Mouse (Mus musculus): ENCODE measurements at regions not wholly inside any gene's neighbourhood (a gene's known extent, or its start where the extent isn't known, plus 50 kb on each side); places are given as distances from the start of the nearest gene placed in this dataset.

DNA sequence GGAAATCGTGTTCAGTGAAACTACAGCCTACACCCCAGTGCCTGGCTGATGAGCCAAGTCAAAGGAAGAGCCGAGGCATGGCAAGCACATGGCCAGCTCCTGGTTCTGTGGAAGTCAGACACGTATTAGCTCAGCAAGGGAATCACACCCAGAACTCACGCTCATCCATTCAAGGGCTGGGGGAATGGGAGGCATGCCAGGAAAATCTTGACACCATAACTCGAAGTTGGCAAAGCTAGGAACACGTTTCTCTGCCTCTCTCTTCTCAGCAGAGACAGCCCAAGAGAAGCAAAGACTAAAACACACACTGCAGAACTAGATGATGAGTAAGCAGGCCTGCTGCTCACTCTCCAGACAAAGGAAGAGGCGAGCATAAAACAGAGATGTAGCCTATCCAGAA lies 53.5 kb upstream of the Ypel5 start:
- ATAC-seq (ENCODE audit: extremely low read depth, insufficient number of reproducible peaks, low FRiP score, poor library complexity, severe bottlenecking) (no peak), DNase-seq (ENCODE audit: low spot score) (no peak)
- Histone ChIP-seq H3K4me1 (ENCODE audit: insufficient read depth, low read depth, low read length) (no peaks in the 10 kb centered on the region), H3K4me3 (ENCODE audit: low read depth, low read length) (no peak overlapping the region), H3K36me3 (replicated peaks) (no peaks in the 10 kb centered on the region), H3K27me3 (ENCODE audit: insufficient read depth, low read length) (no peaks in the 10 kb centered on the region), H3K9me3 (replicated peaks) (no peaks in the 10 kb centered on the region)
- TF ChIP-seq GATA1 (IDR thresholded peaks at IDR 0.05; ENCODE audit: borderline replicate concordance, low read length), result no peak
- TF ChIP-seq GATA2 (IDR thresholded peaks at IDR 0.05; ENCODE audit: borderline replicate concordance, low read depth, low read length), result no peak
- no peak for TF ChIP-seq POLR2AphosphoS5 (IDR thresholded peaks at IDR 0.05; ENCODE audit: insufficient replicate concordance, low read depth, low read length)
- TF ChIP-seq TAL1 (conservative IDR thresholded peaks at IDR 0.05; ENCODE audit: low read depth, low read length), result no peak
- no peak for TF ChIP-seq CTCF (IDR thresholded peaks at IDR 0.05; ENCODE audit: low read depth, low read length)

GRCm38 (mm10) chr17:72781786-72782185 lies 54.5 kb upstream of the Ypel5 start:
- ATAC-seq (ENCODE audit: extremely low read depth, insufficient number of reproducible peaks, low FRiP score, poor library complexity, severe bottlenecking) (peak; percentile 40; the same call in 1 of the 2 replicates), DNase-seq (ENCODE audit: low spot score) (peak; percentile 11)
- H3K9me3 ChIP-seq (replicated peaks), result no peaks in the 10 kb centered on the region
- no peaks in the 10 kb centered on the region for H3K27me3 ChIP-seq (ENCODE audit: insufficient read depth, low read length)
- no peak overlapping the region for H3K4me3 ChIP-seq (ENCODE audit: low read depth, low read length)
- no peaks in the 10 kb centered on the region for H3K36me3 ChIP-seq (replicated peaks)
- no peaks in the 10 kb centered on the region for H3K4me1 ChIP-seq (ENCODE audit: insufficient read depth, low read depth, low read length)
- no peak for TF ChIP-seq TAL1 (conservative IDR thresholded peaks at IDR 0.05; ENCODE audit: low read depth, low read length)
- TF ChIP-seq GATA1 (IDR thresholded peaks at IDR 0.05; ENCODE audit: borderline replicate concordance, low read length), result no peak
- TF ChIP-seq CTCF (IDR thresholded peaks at IDR 0.05; ENCODE audit: low read depth, low read length), result 0 out of 2 replicates have a peak, but pooled peaks have one; percentile 31
- no peak for TF ChIP-seq POLR2AphosphoS5 (IDR thresholded peaks at IDR 0.05; ENCODE audit: insufficient replicate concordance, low read depth, low read length)
- TF ChIP-seq GATA2 (IDR thresholded peaks at IDR 0.05; ENCODE audit: borderline replicate concordance, low read depth, low read length), result no peak

DNA sequence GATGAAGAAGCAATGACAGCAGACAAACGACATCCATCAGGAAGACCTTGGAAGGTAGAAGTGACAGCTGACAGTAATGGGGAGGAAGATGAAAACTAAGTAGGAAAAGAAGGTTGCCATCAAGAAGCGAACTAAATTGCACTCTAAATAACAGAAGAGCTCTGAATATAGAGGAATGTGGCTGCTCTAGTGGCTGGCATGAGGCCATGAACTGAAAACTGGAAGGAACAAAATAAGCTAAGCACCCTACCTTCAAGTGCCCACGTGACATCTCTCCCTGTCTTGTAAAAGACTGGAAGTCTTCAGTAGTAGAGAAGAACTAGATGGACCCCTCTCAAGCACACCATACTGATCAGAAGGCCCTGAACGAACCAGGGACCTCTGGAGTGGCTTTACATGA lies 68.0 kb upstream of the Ypel5 start:
- H3K4me3 ChIP-seq (ENCODE audit: low read depth, low read length), result no peak overlapping the region
- H3K9me3 ChIP-seq (replicated peaks), result peaks cover 6% of the 10 kb centered on the region
- no peak for ATAC-seq (ENCODE audit: extremely low read depth, insufficient number of reproducible peaks, low FRiP score, poor library complexity, severe bottlenecking)
- H3K36me3 ChIP-seq (replicated peaks), result no peaks in the 10 kb centered on the region
- DNase-seq (ENCODE audit: low spot score), result no peak
- TF ChIP-seq TAL1 (conservative IDR thresholded peaks at IDR 0.05; ENCODE audit: low read depth, low read length), result no peak
- no peak for TF ChIP-seq CTCF (IDR thresholded peaks at IDR 0.05; ENCODE audit: low read depth, low read length)
- TF ChIP-seq GATA2 (IDR thresholded peaks at IDR 0.05; ENCODE audit: borderline replicate concordance, low read depth, low read length), result no peak
- no peak for TF ChIP-seq GATA1 (IDR thresholded peaks at IDR 0.05; ENCODE audit: borderline replicate concordance, low read length)
- no peak for TF ChIP-seq POLR2AphosphoS5 (IDR thresholded peaks at IDR 0.05; ENCODE audit: insufficient replicate concordance, low read depth, low read length)
- H3K4me1 ChIP-seq (ENCODE audit: insufficient read depth, low read depth, low read length), result no peaks in the 10 kb centered on the region
- no peaks in the 10 kb centered on the region for H3K27me3 ChIP-seq (ENCODE audit: insufficient read depth, low read length)

- no peaks in the 10 kb centered on the region for H3K4me1 ChIP-seq (ENCODE audit: insufficient read depth, low read depth, low read length)
- no peak overlapping the region for H3K4me3 ChIP-seq (ENCODE audit: low read depth, low read length)
- DNase-seq (ENCODE audit: low spot score) (no peak), ATAC-seq (ENCODE audit: extremely low read depth, insufficient number of reproducible peaks, low FRiP score, poor library complexity, severe bottlenecking) (no peak)
- no peak for TF ChIP-seq GATA1 (IDR thresholded peaks at IDR 0.05; ENCODE audit: borderline replicate concordance, low read length)
- no peak for TF ChIP-seq POLR2AphosphoS5 (IDR thresholded peaks at IDR 0.05; ENCODE audit: insufficient replicate concordance, low read depth, low read length)
- no peak for TF ChIP-seq CTCF (IDR thresholded peaks at IDR 0.05; ENCODE audit: low read depth, low read length)
- no peak for TF ChIP-seq GATA2 (IDR thresholded peaks at IDR 0.05; ENCODE audit: borderline replicate concordance, low read depth, low read length)
- no peak for TF ChIP-seq TAL1 (conservative IDR thresholded peaks at IDR 0.05; ENCODE audit: low read depth, low read length)
- H3K27me3 ChIP-seq (ENCODE audit: insufficient read depth, low read length), result no peaks in the 10 kb centered on the region
- H3K9me3 ChIP-seq (replicated peaks), result peaks cover 2% of the 10 kb centered on the region; the same call in 1 of the 2 replicates
- H3K36me3 ChIP-seq (replicated peaks), result no peaks in the 10 kb centered on the region
Measured at GRCm38 (mm10) chr17:72760937-72761336, 75.3 kb upstream of the Ypel5 start.

DNA sequence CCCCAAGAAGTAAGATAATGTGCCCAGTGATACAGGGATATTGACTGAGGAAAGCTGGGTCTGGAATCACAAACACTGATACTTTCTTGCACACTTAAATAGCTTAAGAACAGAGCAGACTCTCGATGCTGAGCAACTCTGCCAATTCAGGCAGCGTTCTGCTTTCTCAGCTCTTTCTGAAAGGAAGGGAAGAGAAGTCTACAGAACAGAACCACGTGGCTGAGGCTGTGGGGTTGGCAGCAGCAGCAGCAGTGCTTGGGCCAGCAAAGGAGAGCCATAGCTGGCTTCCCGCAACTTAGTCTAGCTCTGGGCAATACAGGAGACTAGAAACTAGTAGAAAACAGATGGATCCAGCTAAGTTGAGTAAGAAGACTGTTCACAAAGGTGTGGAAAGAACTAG lies 89.8 kb upstream of the Ypel5 start:
- no peaks in the 10 kb centered on the region for H3K27me3 ChIP-seq (ENCODE audit: insufficient read depth, low read length)
- DNase-seq (ENCODE audit: low spot score) (no peak), ATAC-seq (ENCODE audit: extremely low read depth, insufficient number of reproducible peaks, low FRiP score, poor library complexity, severe bottlenecking) (no peak)
- no peak overlapping the region for H3K4me3 ChIP-seq (ENCODE audit: low read depth, low read length)
- peaks cover 13% of the 10 kb centered on the region; the same call in 1 of the 2 replicates for H3K9me3 ChIP-seq (replicated peaks)
- H3K36me3 ChIP-seq (replicated peaks), result no peaks in the 10 kb centered on the region
- TF ChIP-seq GATA2 (IDR thresholded peaks at IDR 0.05; ENCODE audit: borderline replicate concordance, low read depth, low read length) (no peak), TAL1 (conservative IDR thresholded peaks at IDR 0.05; ENCODE audit: low read depth, low read length) (no peak), GATA1 (IDR thresholded peaks at IDR 0.05; ENCODE audit: borderline replicate concordance, low read length) (no peak), POLR2AphosphoS5 (IDR thresholded peaks at IDR 0.05; ENCODE audit: insufficient replicate concordance, low read depth, low read length) (no peak), CTCF (IDR thresholded peaks at IDR 0.05; ENCODE audit: low read depth, low read length) (no peak)
- H3K4me1 ChIP-seq (ENCODE audit: insufficient read depth, low read depth, low read length), result no peaks in the 10 kb centered on the region

- DNase-seq (ENCODE audit: low spot score) (no peak), ATAC-seq (ENCODE audit: extremely low read depth, insufficient number of reproducible peaks, low FRiP score, poor library complexity, severe bottlenecking) (no peak; the same call in 1 of the 2 replicates)
- Histone ChIP-seq H3K9me3 (replicated peaks) (peaks cover 33% of the 10 kb centered on the region), H3K27me3 (ENCODE audit: insufficient read depth, low read length) (no peaks in the 10 kb centered on the region), H3K4me1 (ENCODE audit: insufficient read depth, low read depth, low read length) (no peaks in the 10 kb centered on the region), H3K36me3 (replicated peaks) (no peaks in the 10 kb centered on the region), H3K4me3 (ENCODE audit: low read depth, low read length) (no peak overlapping the region)
- TF ChIP-seq GATA2 (IDR thresholded peaks at IDR 0.05; ENCODE audit: borderline replicate concordance, low read depth, low read length), result no peak
- TF ChIP-seq CTCF (IDR thresholded peaks at IDR 0.05; ENCODE audit: low read depth, low read length), result no peak
Measured at GRCm38 (mm10) chr17:72733006-72733405, 103.2 kb upstream of the Ypel5 start.

All from G1E (cell line).